24 mouse cellular contexts compared by ENCODE assay signal in the genomic region with DNA sequence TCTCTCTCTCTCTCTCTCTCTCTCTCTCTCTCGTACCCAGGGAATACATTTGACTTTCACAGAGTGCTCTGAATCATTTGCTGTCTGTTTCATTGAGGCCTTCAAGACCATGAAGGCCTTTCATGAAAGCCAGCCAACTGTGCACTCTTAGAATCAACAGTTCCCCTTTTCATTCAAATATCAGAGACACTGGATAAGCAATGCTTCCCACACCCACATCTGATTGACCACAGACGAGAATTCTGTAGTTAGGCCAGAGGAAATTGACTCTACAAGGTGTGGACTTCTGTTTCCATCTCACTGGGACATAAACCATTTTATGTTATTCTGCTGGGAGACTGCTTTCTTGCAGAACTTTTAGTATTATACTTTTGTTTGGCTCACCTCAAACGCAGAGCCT. TPM values are rescaled to one million over a fixed set of nuclear protein-coding genes. Genes with fewer than 3 reads are reported as not detected.
"Had no signal": no experiment of that assay in that cellular context is flagged by ENCODE, and none has a peak within 500 bp of the region (broad histone marks: within the 10 kb centered on the region; RNA-seq: fewer than 3 reads in every experiment).

No protein-coding gene starts in this region.

- H3K27ac ChIP-seq: kidney, embryonic 15.5 days; limb, embryonic 10.5 days; limb, embryonic 13.5 days; liver, embryonic 12.5 days; liver, embryonic 15.5 days; lung, embryonic 15.5 days; midbrain, embryonic 10.5 days; midbrain, embryonic 13.5 days; neural tube, embryonic 13.5 days had no signal

- H3K4me2 ChIP-seq: kidney, embryonic 15.5 days; limb, embryonic 13.5 days; liver, embryonic 12.5 days; liver, embryonic 15.5 days; lung, embryonic 15.5 days; midbrain, embryonic 13.5 days; neural tube, embryonic 13.5 days had no signal

- H3K4me1 ChIP-seq: limb, embryonic 10.5 days; limb, embryonic 13.5 days; liver, embryonic 12.5 days; liver, embryonic 15.5 days; lung, embryonic 15.5 days; megakaryocyte, embryonic 14.5 days; midbrain, embryonic 10.5 days; midbrain, embryonic 13.5 days; neural tube, embryonic 13.5 days had no signal

- H3K27me3 ChIP-seq: kidney, embryonic 15.5 days; limb, embryonic 13.5 days; liver, embryonic 12.5 days; liver, embryonic 15.5 days; lung, embryonic 15.5 days; megakaryocyte, embryonic 14.5 days; midbrain, embryonic 13.5 days; neural tube, embryonic 13.5 days had no signal

- H3K4me3 ChIP-seq: kidney, embryonic 15.5 days; limb, embryonic 10.5 days; limb, embryonic 13.5 days; liver, embryonic 12.5 days; liver, embryonic 15.5 days; lung, embryonic 15.5 days; megakaryocyte, embryonic 14.5 days; midbrain, embryonic 10.5 days; midbrain, embryonic 13.5 days; myocyte; neural tube, embryonic 13.5 days had no signal

- H3K9ac ChIP-seq: kidney, embryonic 15.5 days; limb, embryonic 13.5 days; liver, embryonic 12.5 days; liver, embryonic 15.5 days; lung, embryonic 15.5 days; midbrain, embryonic 13.5 days; neural tube, embryonic 13.5 days had no signal

- ATAC-seq: liver, embryonic 12.5 days; midbrain, embryonic 13.5 days; midbrain, embryonic 16.5 days had no signal

- H3K9me3 ChIP-seq: kidney, embryonic 15.5 days; limb, embryonic 10.5 days; limb, embryonic 13.5 days; liver, embryonic 12.5 days; liver, embryonic 15.5 days; lung, embryonic 15.5 days; megakaryocyte, embryonic 14.5 days; midbrain, embryonic 10.5 days; midbrain, embryonic 13.5 days; neural tube, embryonic 13.5 days had no signal

- DNase-seq: kidney, adult 8-10 months; kidney, postnatal 10 days; kidney, postnatal 36 days; liver; lung, adult 18-20 months; lung, postnatal 14 days; lung, postnatal 4 days; retina, postnatal 1 day; thymus, adult 18-20 months; thymus, postnatal 14 days; thymus, postnatal 4 days had no signal

- H3K36me3 ChIP-seq: kidney, embryonic 15.5 days; limb, embryonic 10.5 days; limb, embryonic 13.5 days; liver, embryonic 12.5 days; liver, embryonic 15.5 days; lung, embryonic 15.5 days; midbrain, embryonic 10.5 days; midbrain, embryonic 13.5 days; neural tube, embryonic 13.5 days had no signal

RNA-seq across cellular contexts. Expression of gene Fam184a, which starts 17.8 kb away (rescaled TPM):
- total RNA-seq: neutrophil, adult 5-6 weeks had no signal
- polyA plus RNA-seq: myocyte had no signal
